Mouse (Mus musculus) kidney, adult 18-20 months (tissue): ENCODE data around the gene Krtap5-2.

Experiments
- DNase-seq: peaks from one replicate; pipeline ENCODE4 v3.0.0; 2021

The Krtap5-2 gene

DNA sequence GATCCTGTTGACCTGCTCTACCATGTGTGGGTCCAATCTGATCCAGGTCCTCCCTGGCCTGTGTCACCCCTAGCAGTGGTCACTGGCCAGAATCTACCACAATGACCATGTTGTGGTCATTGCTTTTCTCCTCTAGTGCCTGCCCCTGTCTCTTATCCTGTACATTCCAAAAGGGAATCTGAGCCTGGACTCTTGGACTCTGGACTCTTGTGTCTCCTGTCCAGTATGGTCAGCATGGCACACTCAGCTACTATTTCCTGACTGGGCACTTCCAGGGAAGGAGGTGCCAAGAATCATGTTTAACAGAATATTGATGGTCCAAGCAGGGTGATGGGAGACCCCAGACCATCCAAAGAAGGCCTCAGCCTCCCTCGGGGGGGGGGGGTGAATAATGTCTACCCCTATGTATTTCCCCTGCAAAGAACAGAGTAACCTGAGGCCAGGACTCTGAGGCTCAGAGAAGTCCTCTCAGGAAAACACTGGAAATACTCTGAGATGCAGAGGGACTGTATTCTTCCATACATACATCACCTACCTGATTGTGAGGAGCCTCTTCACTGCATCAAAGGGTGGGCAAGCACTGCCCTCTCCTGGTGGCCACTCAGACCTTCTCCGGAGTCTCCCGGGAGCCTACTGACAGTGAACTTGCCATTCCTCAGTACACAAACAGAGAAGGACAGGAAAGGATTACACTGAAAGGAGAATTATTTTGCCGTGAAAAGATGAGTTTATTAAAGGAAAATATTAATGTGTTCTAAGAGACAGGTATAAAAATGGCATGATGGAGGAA, 41.4 kb downstream of the Krtap5-2 start:
- DNase-seq: peak; percentile 38

DNA sequence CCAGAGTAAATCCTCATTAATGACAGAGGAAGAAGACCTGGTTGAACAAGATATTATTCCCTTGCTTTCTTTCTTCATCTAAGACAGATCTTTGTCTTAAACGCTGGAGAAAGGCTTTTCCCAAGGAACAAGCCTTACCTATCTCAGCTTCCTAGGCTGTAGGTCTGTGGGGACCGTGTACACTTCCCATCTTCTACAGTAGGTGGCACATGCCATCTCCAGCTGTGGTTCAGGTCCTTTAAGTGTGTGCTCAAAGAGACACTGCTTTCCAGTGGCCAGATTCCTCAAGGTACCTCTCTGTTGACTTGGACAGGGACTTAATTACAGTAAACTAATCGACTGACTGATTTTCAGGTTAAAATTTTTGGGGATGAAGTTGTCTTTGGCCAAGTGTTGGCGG, 47.0 kb downstream of the Krtap5-2 start:
- DNase-seq: no peak
